Mouse (Mus musculus) liver, postnatal 0 days (tissue): ENCODE data around the gene Snx1.

Source experiments
- CTCF ChIP-seq: sonication (generic); IDR thresholded peaks from 2 replicates; pipeline ENCODE4 v1.5.1; 2016; ENCODE audit warnings: antibody characterized with exemption, low read depth
- EP300 ChIP-seq: IDR thresholded peaks from 2 replicates; pipeline ENCODE4 v1.6.1; 2016; ENCODE audit warnings: antibody characterized with exemption, low read depth, mild to moderate bottlenecking

DNA sequence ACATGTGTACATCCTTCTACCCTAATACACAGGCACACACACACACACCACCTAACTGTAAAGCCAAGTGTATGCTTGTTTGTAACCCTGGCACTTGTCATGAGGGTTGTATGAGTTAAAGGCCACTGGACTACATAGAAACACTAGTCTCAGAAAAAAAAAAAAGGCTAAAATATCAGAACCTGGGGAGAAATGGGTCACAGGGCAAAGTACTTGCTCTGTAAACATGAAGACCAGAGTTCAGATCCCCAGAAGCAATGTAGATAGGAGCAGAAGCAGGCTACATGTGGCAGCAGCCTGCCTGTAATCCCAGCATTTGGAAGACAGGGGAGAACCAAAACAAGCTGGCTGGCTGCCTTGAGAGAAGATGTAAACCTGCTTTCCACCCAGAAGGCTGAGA lies 19.8 kb upstream of the Snx1 start:
- no peak for TF ChIP-seq CTCF
- TF ChIP-seq EP300: no peak
